8 mouse cellular contexts compared by ENCODE assay signal in the genomic region with DNA sequence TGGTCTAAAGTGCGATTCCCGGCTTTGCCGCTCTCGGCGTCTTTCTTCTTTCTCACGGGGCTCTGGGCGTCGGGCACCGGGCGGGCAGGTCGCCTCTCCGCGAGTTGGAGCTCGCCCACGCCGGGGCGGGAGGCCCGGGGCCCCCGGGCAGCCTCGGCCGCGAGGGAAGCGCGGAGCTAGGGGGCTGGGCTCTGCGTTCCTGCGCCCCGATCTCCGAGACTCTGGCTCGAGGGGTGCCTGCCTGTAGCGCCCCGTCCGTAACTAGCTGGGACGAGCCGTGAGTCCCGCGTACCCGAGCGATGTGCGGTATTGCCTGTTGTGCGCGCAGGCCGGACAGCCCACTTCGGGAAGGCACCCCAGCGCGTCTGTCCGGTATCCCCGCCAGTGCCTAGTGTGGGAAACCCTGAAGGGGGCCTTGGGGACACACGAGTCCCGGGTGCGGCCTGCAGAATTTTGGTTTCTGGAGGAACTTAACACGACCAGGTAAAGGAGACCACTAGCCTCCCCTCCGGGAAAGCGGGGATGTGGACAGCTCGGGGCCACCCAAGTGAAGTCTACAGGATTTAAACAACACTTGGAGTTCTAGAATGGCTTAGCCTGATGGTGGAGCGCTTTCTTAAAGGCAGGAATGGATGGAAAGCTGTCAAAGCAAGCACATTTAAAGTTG. TPM values are rescaled to one million over a fixed set of nuclear protein-coding genes. Genes with fewer than 3 reads are reported as not detected.
A peak's percentile ranks its signal among the peaks of the same experiment; 100 is the strongest.
DNase-seq lines count a peak whose midpoint lies in the region; ATAC-seq lines count a peak whose summit lies in the region.

No protein-coding gene starts in this region.

- no peaks in the 10 kb centered on the region for H3K36me3 ChIP-seq in macrophage (ENCODE audit: inconsistent target)

- peak; percentile 59 for DNase-seq in gastrocnemius, adult 18-20 months (ENCODE audit: low spot score)
- DNase-seq in gastrocnemius, postnatal 25 days, result no peak
- DNase-seq in cerebellum, adult 9-10 months, result peak; percentile 70
- peak; percentile 47 for DNase-seq in layer of hippocampus, adult 9-11 months
- peak; percentile 49 for DNase-seq in urinary bladder, postnatal 14 days (ENCODE audit: low spot score)

- H3K79me2 ChIP-seq in macrophage (ENCODE audit: inconsistent target), result peaks cover 44% of the 10 kb centered on the region

- peak; percentile 30 for ATAC-seq in CD4-positive, CD25-positive, alpha-beta regulatory T cell, adult 4 months
- peak; percentile 36 for ATAC-seq in granulocyte monocyte progenitor cell, adult 5-6 weeks (replicated peaks; ENCODE audit: poor library complexity, severe bottlenecking)

- WGBS in macrophage (ENCODE audit: missing documents), result 1% methylated on average over 47 of the region's 55 CpGs

- peak overlapping the region; percentile 15; the same call in 1 of the 2 replicates for H3K27ac ChIP-seq in macrophage

- peak overlapping the region; percentile 59 for H3K4me3 ChIP-seq in macrophage (ENCODE audit: inconsistent target)

RNA-seq across cellular contexts. Expression of gene Frmd6, which starts 0.5 kb away (rescaled TPM):
- 10 to 100 TPM; 10.2 to 18.8 TPM for total RNA-seq in gastrocnemius, adult 18-20 months (2021)
- 10 to 100 TPM; 13.6 to 16.1 TPM for total RNA-seq in gastrocnemius, postnatal 25 days (2021)
- 10 to 100 TPM; 20.8 to 28.4 TPM for polyA plus RNA-seq in CD4-positive, CD25-positive, alpha-beta regulatory T cell, adult 4 months (2017; shearing (Covaris generic))
- 2.6 and 4.1 TPM in 2 replicates for total RNA-seq in granulocyte monocyte progenitor cell, adult 5-6 weeks (2014; fragmentation: Nextera tagmentation)
- 4.1 and 7.4 TPM in 2 replicates for total RNA-seq in granulocyte monocyte progenitor cell, adult 5-6 weeks (2017)
- 100 to 1,000 TPM in 7 of 26 experiments, 10 to 100 TPM in 12, 1 to 10 TPM in 7; 3.4 to 642 (median 31.4) TPM for total RNA-seq in macrophage (2018; cell fraction: chromatin; rRNA removed)
- 100 to 1,000 TPM in 3 of 26 experiments, 10 to 100 TPM in 13, 1 to 10 TPM in 10; 1.8 to 163 (median 14.7) TPM for total RNA-seq in macrophage (2018; cell fraction: cytosol; rRNA removed)
- total RNA-seq in macrophage (2018; cell fraction: nucleus; rRNA removed), result 100 to 1,000 TPM in 5 of 26 experiments, 10 to 100 TPM in 13, 1 to 10 TPM in 8; 2.4 to 319 (median 26.0) TPM
- 8.2 to 24.7 TPM (median 13.3 TPM) in 3 replicates for polyA plus RNA-seq in macrophage (2018)
